Mouse (Mus musculus) kidney, postnatal 4 days (tissue): ENCODE results near the gene Rbm28.
"Not testable (repeated sequence)": the region's sequence is repeated elsewhere in the genome, so short reads cannot be mapped to it uniquely, and the experiment has no call there.

Experiments
- DNase-seq, 2 experiments: peaks; one replicate each; pipeline ENCODE4 v3.0.0; 2021; ENCODE audit warnings: mixed read lengths in 2 of 2

The Rbm28 gene

GRCm38 (mm10) chr6:29193961-29194750 lies 29.4 kb upstream of the Rbm28 start:
- DNase-seq = peak in 1 of 2 experiments; percentile 27

GRCm38 (mm10) chr6:29187936-29188335 lies 23.1 kb upstream of the Rbm28 start:
- DNase-seq = no peak

GRCm38 (mm10) chr6:29179843-29180242 lies 15.0 kb upstream of the Rbm28 start:
- DNase-seq = no peak

- DNase-seq = peak; percentile 72 to 77
Measured at GRCm38 (mm10) chr6:29178888-29179658, 14.3 kb upstream of the Rbm28 start, which contains the start of gene Prrt4. Gene Prrt4 (minus strand): TSS chr6:29179584.

DNA sequence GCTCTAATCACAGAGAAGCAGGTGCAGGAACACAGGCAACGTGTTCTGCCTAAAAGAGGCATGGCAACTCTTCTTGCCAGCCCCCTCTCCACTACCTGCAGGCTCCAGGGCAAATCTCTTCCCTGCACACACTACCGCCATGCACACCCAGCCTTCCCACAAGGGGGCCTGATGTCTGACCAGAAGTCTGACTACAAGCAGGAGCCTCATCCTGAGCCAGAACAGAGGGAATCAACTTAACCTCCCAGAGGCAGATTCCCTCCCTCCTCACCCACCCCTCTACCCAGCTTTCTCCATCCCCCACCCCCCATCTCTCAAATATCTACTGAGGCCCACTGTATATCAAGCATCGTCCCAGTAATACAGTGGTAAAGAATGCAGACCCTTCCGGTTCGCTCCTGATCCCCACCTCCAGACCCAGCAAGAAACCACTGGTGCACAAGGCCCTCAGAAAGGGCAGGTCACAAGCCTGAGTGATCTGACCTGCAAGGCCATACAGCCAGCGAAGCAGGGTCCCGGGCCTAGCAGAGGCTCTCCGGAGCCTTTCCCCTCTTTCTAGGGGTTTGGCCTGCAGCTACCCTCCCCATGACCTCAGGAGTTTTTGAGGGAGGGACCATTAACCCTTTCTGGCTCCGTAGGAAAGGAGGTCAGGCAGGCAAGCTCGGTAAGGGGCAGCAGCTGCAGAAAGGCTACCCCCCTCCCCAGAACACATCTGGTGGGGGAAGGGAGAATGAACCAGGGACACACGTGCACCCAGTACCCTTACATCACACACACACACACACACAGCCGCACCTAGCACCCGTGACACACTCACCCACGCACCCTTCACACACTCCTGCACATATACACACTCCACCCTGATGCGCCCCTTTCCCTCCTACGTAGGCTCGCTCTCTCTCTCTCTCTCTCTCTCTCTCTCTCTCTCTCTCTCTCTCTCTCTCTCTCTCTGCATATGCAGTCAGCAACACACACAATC lies 13.4 kb upstream of the Rbm28 start:
- DNase-seq = no peak

- no peak for DNase-seq
Measured at GRCm38 (mm10) chr6:29175113-29175512, 10.3 kb upstream of the Rbm28 start.

DNA sequence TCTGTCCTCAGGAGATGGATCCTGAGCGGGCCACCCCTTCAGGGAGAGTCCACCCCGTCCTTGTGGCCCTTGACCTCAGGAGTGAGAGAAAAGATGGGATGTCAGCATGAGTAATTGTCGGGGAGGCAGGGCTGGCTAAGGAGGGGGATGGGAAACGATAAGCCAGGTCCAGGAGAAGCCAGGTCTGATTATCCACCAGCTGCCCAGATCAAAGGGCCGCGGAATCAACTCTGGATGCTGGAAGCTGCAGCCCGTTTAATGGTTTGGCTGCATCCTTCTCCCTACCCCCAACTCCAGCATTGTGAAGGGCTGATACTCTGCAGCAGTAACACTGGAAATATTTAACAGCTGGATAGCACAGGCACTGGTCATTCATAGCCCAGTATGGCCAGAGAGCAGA lies 9.6 kb upstream of the Rbm28 start:
- no peak for DNase-seq

- peak; percentile 88 to 92 for DNase-seq
Measured at GRCm38 (mm10) chr6:29170952-29171388, 6.2 kb upstream of the Rbm28 start.

GRCm38 (mm10) chr6:29170063-29170921 lies 5.5 kb upstream of the Rbm28 start:
- DNase-seq = peak; percentile 42 to 56

GRCm38 (mm10) chr6:29169675-29170062 lies 4.9 kb upstream of the Rbm28 start:
- DNase-seq = peak; percentile 18 to 33

- DNase-seq = no peak
Measured at GRCm38 (mm10) chr6:29168871-29169270, 4.1 kb upstream of the Rbm28 start.

- peak; percentile 17 to 43 for DNase-seq
Measured at GRCm38 (mm10) chr6:29166196-29166595, 1.4 kb upstream of the Rbm28 start.

- DNase-seq = not testable (repeated sequence)
Measured at GRCm38 (mm10) chr6:29161291-29161690, 3.5 kb downstream of the Rbm28 start.

- DNase-seq = no peak
Measured at GRCm38 (mm10) chr6:29160786-29161185, 4.0 kb downstream of the Rbm28 start.

DNA sequence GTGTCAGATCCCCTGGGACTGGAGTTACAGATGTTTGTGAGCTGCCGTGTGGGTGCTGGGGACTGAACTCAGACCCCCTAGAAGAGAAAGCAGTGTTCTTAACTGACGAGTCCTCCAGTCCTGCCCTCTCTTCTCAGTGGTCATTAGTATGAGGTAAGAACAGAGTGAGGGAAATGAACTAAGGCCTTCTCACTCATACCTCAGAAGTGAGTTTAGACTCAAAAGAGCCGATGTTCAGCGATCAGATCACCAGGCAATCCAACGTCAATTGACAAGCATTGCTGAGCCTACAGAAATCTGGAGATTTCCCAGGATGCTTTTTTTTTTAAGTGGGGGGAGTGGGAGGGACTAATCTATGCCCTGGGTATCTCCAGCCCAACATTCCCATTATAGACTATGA lies 8.5 kb downstream of the Rbm28 start:
- no peak for DNase-seq

DNA sequence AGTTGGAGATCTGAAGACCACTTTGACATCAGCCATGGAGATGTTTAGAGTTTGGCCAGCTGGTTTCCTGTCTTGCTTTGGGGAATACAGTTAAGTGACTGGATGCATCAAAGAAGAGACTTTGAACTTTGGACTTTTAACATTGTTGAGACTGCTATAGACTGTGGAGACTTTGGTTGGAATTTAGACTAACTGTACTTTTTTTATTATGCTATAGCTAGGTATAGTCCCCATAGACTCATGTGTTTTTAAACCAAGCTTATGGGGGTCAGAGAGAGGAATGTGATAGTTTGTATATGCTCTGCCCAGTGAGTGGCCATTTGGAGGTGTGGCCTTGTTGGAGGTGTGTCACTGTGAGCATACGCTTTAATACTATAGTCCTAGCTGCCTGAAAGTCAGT lies 14.8 kb downstream of the Rbm28 start:
- DNase-seq = no peak

GRCm38 (mm10) chr6:29147407-29148010 lies 17.3 kb downstream of the Rbm28 start:
- no peak for DNase-seq

GRCm38 (mm10) chr6:29146641-29147040 lies 18.2 kb downstream of the Rbm28 start:
- peak; percentile 72 to 75 for DNase-seq

DNA sequence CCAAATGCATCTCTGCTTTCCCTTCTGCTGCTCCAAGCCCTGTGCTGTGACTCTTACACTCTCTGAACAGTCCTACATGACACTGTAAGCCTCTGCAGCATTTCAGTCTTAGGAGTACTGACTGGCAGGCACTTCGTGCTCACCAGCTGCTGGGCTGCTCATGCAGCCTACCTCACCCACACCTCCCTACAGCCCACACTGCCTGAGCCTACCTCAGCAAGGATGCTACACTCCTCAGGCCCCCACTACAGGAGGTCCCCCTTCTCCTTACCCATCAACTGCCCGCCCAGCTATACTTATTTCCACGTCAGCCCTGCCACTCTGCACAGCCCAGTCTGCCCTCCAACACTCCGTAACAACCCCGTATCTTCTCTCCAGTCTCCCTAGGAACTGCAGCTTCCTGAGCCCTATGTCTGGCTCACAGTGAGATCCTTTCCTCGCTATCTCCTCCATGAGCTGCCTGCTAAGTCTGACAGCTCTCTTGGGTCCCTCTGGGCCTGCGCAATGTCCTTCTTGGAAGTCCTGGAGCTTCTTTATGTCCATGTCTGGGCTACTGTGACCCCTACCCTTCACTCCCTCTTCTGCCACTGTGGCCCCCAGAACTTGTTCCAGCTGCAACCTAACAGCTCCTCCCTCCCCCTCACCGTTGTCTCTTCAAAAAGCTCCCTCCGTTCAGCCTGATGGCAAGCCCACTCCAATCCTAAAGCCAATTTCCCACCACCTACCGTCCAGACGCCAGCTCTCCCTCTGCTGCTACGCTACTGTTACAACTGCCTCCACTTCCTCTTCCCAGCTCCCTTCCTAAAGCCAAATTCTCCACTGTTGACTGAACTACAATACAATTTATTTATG lies 19.1 kb downstream of the Rbm28 start:
- DNase-seq = peak; percentile 48 to 67

- DNase-seq = peak in 1 of 2 experiments; percentile 13
Measured at GRCm38 (mm10) chr6:29144971-29145370, 19.8 kb downstream of the Rbm28 start.
